Mouse (Mus musculus) kidney, embryonic 14.5 days (tissue): ENCODE measurements at regions not wholly inside any gene's neighbourhood (a gene's known extent, or its start where the extent isn't known, plus 50 kb on each side); places are given as distances from the start of the nearest gene placed in this dataset.

ENCODE experiments used
- ATAC-seq: fragments of 200-750 bp; cut with Nextera tagmentation; 2 replicates; pipeline ENCODE4 v1.8.0; 2017; ENCODE audit warnings: moderate number of reproducible peaks, mild to moderate bottlenecking, moderate TSS enrichment, moderate library complexity; ENCODE audit not compliant: low FRiP score, low TSS enrichment
- H3K27ac ChIP-seq: fragments of 300-500 bp; sonication (generic); 2 replicates; pipeline ENCODE4 v1.5.1; 2014; ENCODE audit warnings: low read depth, mild to moderate bottlenecking, low read length, moderate library complexity, mixed read lengths
- H3K27me3 ChIP-seq: fragments of 300-500 bp; sonication (generic); 2 replicates; pipeline ENCODE4 v1.6.1; 2014; ENCODE audit warnings: mild to moderate bottlenecking, low read length; ENCODE audit not compliant: control insufficient read depth, insufficient read depth
- H3K36me3 ChIP-seq: fragments of 300-500 bp; sonication (generic); 2 replicates; pipeline ENCODE4 v1.6.1; 2014; ENCODE audit warnings: low read length, mixed read lengths; ENCODE audit not compliant: control insufficient read depth, insufficient read depth
- H3K4me1 ChIP-seq: fragments of 300-500 bp; sonication (generic); 2 replicates; pipeline ENCODE4 v1.6.1; 2014; ENCODE audit warnings: low read length, mixed read lengths; ENCODE audit not compliant: control insufficient read depth, insufficient read depth
- H3K4me2 ChIP-seq: fragments of 300-500 bp; sonication (generic); replicated peaks from 2 replicates; pipeline ENCODE4 v1.6.1; 2014; ENCODE audit warnings: low read depth, mild to moderate bottlenecking, low read length
- H3K4me3 ChIP-seq: fragments of 300-500 bp; sonication (generic); 2 replicates; pipeline ENCODE4 v1.5.1; 2014; ENCODE audit warnings: mild to moderate bottlenecking, low read length
- H3K9ac ChIP-seq: fragments of 300-500 bp; sonication (generic); 2 replicates; pipeline ENCODE4 v1.6.1; 2014; ENCODE audit warnings: low read depth, mild to moderate bottlenecking, low read length, moderate library complexity
- H3K9me3 ChIP-seq: fragments of 300-500 bp; sonication (generic); 2 replicates; pipeline ENCODE4 v1.6.1; 2016; ENCODE audit warnings: low read length; ENCODE audit not compliant: control insufficient read depth
- WGBS: fragments of 180-500 bp; shearing (Covaris S2); extraction: QIAGEN DNeasy Blood & Tissue Kit; methylation state at CpG from one replicate; pipeline ENCODE4 v1.1.7; 2014; 5-methylcytosine and 5-hydroxymethylcytosine counted together

GRCm38 (mm10) chr13:113724881-113725837, 61.7 kb upstream of the Hspb3 start:
- 76% methylated on average over 6 of the region's 6 CpGs for WGBS
- no peak overlapping the region for H3K27ac ChIP-seq
- no peaks in the 10 kb centered on the region for H3K27me3 ChIP-seq

GRCm38 (mm10) chr13:113715231-113715630, 51.8 kb upstream of the Hspb3 start:
- 82% methylated on average over 4 of the region's 4 CpGs for WGBS
- ATAC-seq: no peak
- Histone ChIP-seq H3K9me3 (no peaks in the 10 kb centered on the region), H3K9ac (no peak overlapping the region), H3K27ac (no peak overlapping the region), H3K4me1 (no peaks in the 10 kb centered on the region), H3K4me3 (no peak overlapping the region), H3K4me2 (no peak overlapping the region), H3K36me3 (no peaks in the 10 kb centered on the region), H3K27me3 (no peaks in the 10 kb centered on the region)

More at GRCm38 (mm10) chr13:113724881-113725837, 61.7 kb upstream of the Hspb3 start:
- ATAC-seq: no peak
- no peaks in the 10 kb centered on the region for H3K9me3 ChIP-seq
- no peak overlapping the region for H3K9ac ChIP-seq
- no peak overlapping the region for H3K4me2 ChIP-seq
- H3K36me3 ChIP-seq: no peaks in the 10 kb centered on the region
- no peak overlapping the region for H3K4me3 ChIP-seq
- 0 out of 2 replicates have a peak, but pooled peaks cover 3% of the 10 kb centered on the region for H3K4me1 ChIP-seq

- 55% methylated on average over 4 of the region's 4 CpGs for WGBS
- H3K4me3 ChIP-seq: no peak overlapping the region
- no peak for ATAC-seq
- no peaks in the 10 kb centered on the region for H3K27me3 ChIP-seq
- H3K27ac ChIP-seq: no peak overlapping the region
- no peaks in the 10 kb centered on the region for H3K9me3 ChIP-seq
- no peaks in the 10 kb centered on the region for H3K36me3 ChIP-seq
- H3K4me1 ChIP-seq: no peaks in the 10 kb centered on the region
- H3K9ac ChIP-seq: no peak overlapping the region
- no peak overlapping the region for H3K4me2 ChIP-seq
These were observed 50.4 kb upstream of the Hspb3 start for GRCm38 (mm10) chr13:113713844-113714243.
